ENCODE assay signal across 13 mouse cellular contexts in genomic region chr5:111113694-111114375, GRCm38 (mm10).
DNase-seq lines count a peak whose midpoint lies in the region; ATAC-seq and TF ChIP-seq lines count a peak whose summit lies in the region.
"Had no signal": no experiment of that assay in that cellular context is flagged by ENCODE, and none has a peak within 500 bp of the region (broad histone marks: within the 10 kb centered on the region; RNA-seq: fewer than 3 reads in every experiment).

No protein-coding gene starts in this region.

- no peak overlapping the region for H3K9ac ChIP-seq in intestine, postnatal 0 days (ENCODE audit: low read depth, low read length)
- no peak overlapping the region for H3K9ac ChIP-seq in midbrain, embryonic 15.5 days
- H3K9ac ChIP-seq: midbrain, embryonic 12.5 days had no signal

- no peaks in the 10 kb centered on the region for H3K27me3 ChIP-seq in intestine, postnatal 0 days (replicated peaks; ENCODE audit: control insufficient read depth, insufficient read depth, low read length)
- H3K27me3 ChIP-seq in midbrain, embryonic 15.5 days (replicated peaks): no peaks in the 10 kb centered on the region
- H3K27me3 ChIP-seq: midbrain, embryonic 12.5 days had no signal

- no peaks in the 10 kb centered on the region for H3K9me3 ChIP-seq in intestine, postnatal 0 days (ENCODE audit: control insufficient read depth)
- no peaks in the 10 kb centered on the region for H3K9me3 ChIP-seq in midbrain, embryonic 15.5 days
- H3K9me3 ChIP-seq: midbrain, embryonic 12.5 days had no signal

- H3K4me3 ChIP-seq in intestine, postnatal 0 days (ENCODE audit: low read depth, low read length): no peak overlapping the region
- no peak overlapping the region for H3K4me3 ChIP-seq in midbrain, embryonic 15.5 days
- H3K4me3 ChIP-seq: erythroblast, embryonic 14.5 days; left cerebral cortex, adult 2 months; midbrain, embryonic 12.5 days had no signal

- no peak for TF ChIP-seq CTCF in intestine, postnatal 0 days (IDR thresholded peaks at IDR 0.05; ENCODE audit: low read depth)

- peak; percentile 16 for DNase-seq in urinary bladder, postnatal 14 days (ENCODE audit: low spot score)
- DNase-seq in urinary bladder, adult 18-20 months (ENCODE audit: low spot score in 2 of 2): no peak
- peak; percentile 73 to 89 for DNase-seq in kidney, postnatal 36 days
- peak; percentile 83 for DNase-seq in yolk sac, embryonic 10.5 days (ENCODE audit: low spot score)
- DNase-seq in left cerebral cortex, adult 9 months (ENCODE audit: low spot score in 2 of 2): no peak
- no peak for DNase-seq in right cerebral cortex, postnatal 14 days
- DNase-seq: heart, postnatal 36 days; retina, postnatal 1 day had no signal

- 39% methylated on average over 8 of the region's 8 CpGs for WGBS in intestine, postnatal 0 days
- WGBS in midbrain, embryonic 15.5 days: 74% methylated on average over 8 of the region's 8 CpGs

- peaks cover 2% of the 10 kb centered on the region; the same call in 1 of the 2 replicates for H3K4me1 ChIP-seq in intestine, postnatal 0 days (replicated peaks; ENCODE audit: control insufficient read depth, insufficient read depth, low read length)
- H3K4me1 ChIP-seq in midbrain, embryonic 15.5 days: peaks cover 3% of the 10 kb centered on the region; the same call in 1 of the 2 replicates

- H3K36me3 ChIP-seq in intestine, postnatal 0 days (ENCODE audit: control insufficient read depth, insufficient read depth): no peaks in the 10 kb centered on the region
- no peaks in the 10 kb centered on the region for H3K36me3 ChIP-seq in midbrain, embryonic 15.5 days (replicated peaks)

- peak; percentile 95 for ATAC-seq in intestine, postnatal 0 days
- no peak for ATAC-seq in midbrain, embryonic 15.5 days (replicated peaks)

- H3K27ac ChIP-seq in intestine, postnatal 0 days (ENCODE audit: low read depth, low read length): peak overlapping the region; percentile 80; the same call in 1 of the 2 replicates
- no peak overlapping the region for H3K27ac ChIP-seq in midbrain, embryonic 15.5 days
- H3K27ac ChIP-seq: left cerebral cortex, adult 2 months; midbrain, embryonic 12.5 days had no signal

- no peak overlapping the region for H3K4me2 ChIP-seq in intestine, postnatal 0 days (replicated peaks; ENCODE audit: low read depth)
- H3K4me2 ChIP-seq in midbrain, embryonic 15.5 days: no peak overlapping the region
- H3K4me2 ChIP-seq: midbrain, embryonic 12.5 days had no signal

Comparison
In these comparisons a context has a peak if more than half of its experiments do, and no peak if none do; other contexts are left out.
1. DNase-seq: peak in urinary bladder, postnatal 14 days (single experiment), kidney, postnatal 36 days (2 of 2) and yolk sac, embryonic 10.5 days (single experiment); none in urinary bladder, adult 18-20 months (0 of 2), left cerebral cortex, adult 9 months (0 of 2) and right cerebral cortex, postnatal 14 days (single experiment).